Mouse (Mus musculus) midbrain, embryonic 12.5 days (tissue): ENCODE data around the gene Slc7a9. TPM values are rescaled to one million over a fixed set of nuclear protein-coding genes. Genes with fewer than 3 reads are reported as not detected.

Source experiments
- ATAC-seq: fragments of 200-750 bp; cut with Nextera tagmentation; 2 replicates; pipeline ENCODE4 v1.8.0; 2017; ENCODE audit warnings: low read depth, moderate TSS enrichment, moderate library complexity; ENCODE audit not compliant: low FRiP score
- H3K27ac ChIP-seq: fragments of 300-500 bp; sonication (generic); replicated peaks from 2 replicates; pipeline ENCODE4 v1.5.1; 2016; ENCODE audit warnings: mild to moderate bottlenecking
- H3K27me3 ChIP-seq: fragments of 300-500 bp; sonication (generic); 2 replicates; pipeline ENCODE4 v1.6.1; 2016; ENCODE audit warnings: mild to moderate bottlenecking
- H3K36me3 ChIP-seq: fragments of 300-500 bp; sonication (generic); 2 replicates; pipeline ENCODE4 v1.6.1; 2016
- H3K4me1 ChIP-seq: fragments of 300-500 bp; sonication (generic); 2 replicates; pipeline ENCODE4 v1.6.1; 2016
- H3K4me2 ChIP-seq: fragments of 300-500 bp; sonication (generic); replicated peaks from 2 replicates; pipeline ENCODE4 v1.6.1; 2016; ENCODE audit warnings: mild to moderate bottlenecking, moderate library complexity
- H3K4me3 ChIP-seq: fragments of 300-500 bp; sonication (generic); 2 replicates; pipeline ENCODE4 v1.5.1; 2016; ENCODE audit warnings: mild to moderate bottlenecking
- H3K9ac ChIP-seq: fragments of 300-500 bp; sonication (generic); replicated peaks from 2 replicates; pipeline ENCODE4 v1.6.1; 2016; ENCODE audit warnings: mild to moderate bottlenecking, moderate library complexity
- H3K9me3 ChIP-seq: fragments of 300-500 bp; sonication (generic); 2 replicates; pipeline ENCODE4 v1.6.1; 2016; ENCODE audit warnings: mild to moderate bottlenecking
- WGBS: fragments of 180-500 bp; shearing (Covaris S2); methylation state at CpG from one replicate; pipeline ENCODE4 v1.1.7; 2016; 5-methylcytosine and 5-hydroxymethylcytosine counted together
- polyA plus RNA-seq: library from polyadenylated mRNA; unstranded; fragments of >200 nt; fragmentation: Nextera tagmentation; extraction: Ambion mirVana; gene quantifications from 2 replicates; pipeline ENCODE4 v1.2.1, GENCODE M21; 2016

Gene Slc7a9
- polyA plus RNA-seq, 1 experiment from 2014 or later, result not detected

GRCm38 (mm10) chr7:35460971-35461370, 12.4 kb downstream of the Slc7a9 start:
- Histone ChIP-seq H3K27ac (no peak overlapping the region), H3K9ac (no peak overlapping the region), H3K27me3 (no peaks in the 10 kb centered on the region), H3K4me1 (no peaks in the 10 kb centered on the region), H3K9me3 (no peaks in the 10 kb centered on the region), H3K4me3 (no peak overlapping the region), H3K36me3 (no peaks in the 10 kb centered on the region), H3K4me2 (no peak overlapping the region)
- ATAC-seq, result no peak
- 92% methylated on average over 4 of the region's 4 CpGs for WGBS

- ATAC-seq, result no peak
- no peak overlapping the region for H3K27ac ChIP-seq
- no peaks in the 10 kb centered on the region for H3K4me1 ChIP-seq
- H3K4me3 ChIP-seq, result no peak overlapping the region
- no peaks in the 10 kb centered on the region for H3K27me3 ChIP-seq
- no peak overlapping the region for H3K9ac ChIP-seq
- no peaks in the 10 kb centered on the region for H3K9me3 ChIP-seq
- no peak overlapping the region for H3K4me2 ChIP-seq
- 95% methylated on average over 5 of the region's 5 CpGs for WGBS
- no peaks in the 10 kb centered on the region for H3K36me3 ChIP-seq
These were observed 16.4 kb downstream of the Slc7a9 start for GRCm38 (mm10) chr7:35465027-35465426.

DNA sequence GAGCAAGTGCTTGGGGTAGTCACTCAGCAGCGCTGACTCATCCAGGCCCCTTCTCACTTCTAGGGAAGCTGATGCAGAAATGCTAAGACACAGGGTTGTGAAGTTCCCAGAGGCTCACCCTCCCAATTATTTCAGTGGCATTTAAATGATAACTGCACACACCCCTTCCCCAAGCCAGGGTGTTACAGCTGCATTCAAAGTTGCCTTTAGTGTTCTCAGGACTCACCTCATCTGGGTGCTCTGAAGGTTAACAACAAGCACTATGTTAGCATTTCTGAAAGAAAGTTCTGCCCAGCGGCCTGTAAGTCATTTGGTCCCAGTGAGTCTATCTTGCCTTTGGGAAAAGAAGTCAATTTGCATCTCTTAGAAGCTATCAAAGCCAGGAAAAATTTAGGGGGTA, 19.3 kb downstream of the Slc7a9 start:
- no peak overlapping the region for H3K27ac ChIP-seq
- 79% methylated on average over 2 of the region's 2 CpGs for WGBS
- H3K36me3 ChIP-seq, result no peaks in the 10 kb centered on the region
- no peaks in the 10 kb centered on the region for H3K4me1 ChIP-seq
- H3K9me3 ChIP-seq, result no peaks in the 10 kb centered on the region
- H3K4me3 ChIP-seq, result no peak overlapping the region
- ATAC-seq, result no peak
- H3K9ac ChIP-seq, result no peak overlapping the region
- H3K27me3 ChIP-seq, result no peaks in the 10 kb centered on the region
- H3K4me2 ChIP-seq, result no peak overlapping the region

- Histone ChIP-seq H3K4me1 (no peaks in the 10 kb centered on the region), H3K27me3 (no peaks in the 10 kb centered on the region)
These were observed 22.2 kb downstream of the Slc7a9 start for GRCm38 (mm10) chr7:35470794-35471193.

DNA sequence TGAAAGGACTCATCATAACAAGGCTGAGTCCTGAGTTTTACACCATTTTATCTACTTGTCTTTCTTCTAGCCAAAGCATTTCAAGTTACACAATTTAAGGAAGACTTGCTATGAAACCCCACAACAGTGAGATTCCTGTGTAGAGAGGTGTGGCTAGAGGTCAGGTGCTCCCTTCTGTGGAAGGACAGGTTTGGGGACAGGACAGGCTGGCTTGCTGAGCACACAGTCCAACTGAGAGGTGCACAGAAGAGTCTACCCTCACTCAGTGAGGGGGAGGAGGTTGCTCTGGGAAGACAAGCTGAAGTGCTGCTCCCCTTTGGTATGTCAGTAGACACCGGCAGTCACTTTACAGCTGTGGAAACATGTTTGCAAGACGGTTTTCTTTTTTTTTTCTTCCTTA, 27.9 kb downstream of the Slc7a9 start:
- Histone ChIP-seq H3K4me2 (no peak overlapping the region), H3K4me3 (no peak overlapping the region), H3K27ac (no peak overlapping the region), H3K9me3 (no peaks in the 10 kb centered on the region), H3K27me3 (no peaks in the 10 kb centered on the region), H3K36me3 (no peaks in the 10 kb centered on the region), H3K9ac (no peak overlapping the region), H3K4me1 (no peaks in the 10 kb centered on the region)
- ATAC-seq, result no peak
- WGBS, result 80% methylated on average over 2 of the region's 2 CpGs

More at GRCm38 (mm10) chr7:35470794-35471193, 22.2 kb downstream of the Slc7a9 start:
- 48% methylated on average over 4 of the region's 4 CpGs for WGBS
- no peak overlapping the region for H3K4me2 ChIP-seq
- H3K4me3 ChIP-seq, result no peak overlapping the region
- no peak overlapping the region for H3K9ac ChIP-seq
- H3K9me3 ChIP-seq, result no peaks in the 10 kb centered on the region
- no peak overlapping the region for H3K27ac ChIP-seq
- no peak for ATAC-seq
- no peaks in the 10 kb centered on the region for H3K36me3 ChIP-seq

- H3K36me3 ChIP-seq, result no peaks in the 10 kb centered on the region
- no peaks in the 10 kb centered on the region for H3K9me3 ChIP-seq
- no peaks in the 10 kb centered on the region for H3K27me3 ChIP-seq
- H3K9ac ChIP-seq, result no peak overlapping the region
- H3K4me1 ChIP-seq, result no peaks in the 10 kb centered on the region
- no peak for ATAC-seq
- H3K4me2 ChIP-seq, result no peak overlapping the region
- 83% methylated on average over 2 of the region's 2 CpGs for WGBS
- H3K4me3 ChIP-seq, result no peak overlapping the region
- H3K27ac ChIP-seq, result no peak overlapping the region
These were observed 36.5 kb downstream of the Slc7a9 start for GRCm38 (mm10) chr7:35485126-35485525.

DNA sequence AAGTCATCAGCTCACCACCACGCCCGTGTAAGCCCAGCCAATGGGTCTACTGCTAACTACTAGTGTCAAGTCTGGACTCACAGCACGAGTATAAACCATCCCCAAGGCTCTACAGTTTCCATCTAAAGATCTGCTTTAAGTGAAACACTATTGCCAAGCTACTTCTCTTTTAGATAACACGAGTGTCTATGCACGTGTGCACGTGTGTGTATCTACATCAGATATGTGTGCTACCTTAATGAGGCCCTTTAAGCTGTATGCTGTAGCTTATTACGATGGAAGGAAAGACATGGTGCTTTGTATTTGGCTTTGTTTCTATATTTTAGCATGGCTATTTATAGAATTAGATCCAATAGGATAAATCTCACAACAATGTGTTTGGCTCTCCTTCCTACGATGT, 38.0 kb downstream of the Slc7a9 start:
- ATAC-seq, result no peak
- H3K9ac ChIP-seq, result no peak overlapping the region
- H3K4me1 ChIP-seq, result no peaks in the 10 kb centered on the region
- H3K36me3 ChIP-seq, result no peaks in the 10 kb centered on the region
- H3K4me3 ChIP-seq, result no peak overlapping the region
- no peak overlapping the region for H3K27ac ChIP-seq
- 90% methylated on average over 8 of the region's 8 CpGs for WGBS
- H3K9me3 ChIP-seq, result no peaks in the 10 kb centered on the region
- no peaks in the 10 kb centered on the region for H3K27me3 ChIP-seq
- no peak overlapping the region for H3K4me2 ChIP-seq

DNA sequence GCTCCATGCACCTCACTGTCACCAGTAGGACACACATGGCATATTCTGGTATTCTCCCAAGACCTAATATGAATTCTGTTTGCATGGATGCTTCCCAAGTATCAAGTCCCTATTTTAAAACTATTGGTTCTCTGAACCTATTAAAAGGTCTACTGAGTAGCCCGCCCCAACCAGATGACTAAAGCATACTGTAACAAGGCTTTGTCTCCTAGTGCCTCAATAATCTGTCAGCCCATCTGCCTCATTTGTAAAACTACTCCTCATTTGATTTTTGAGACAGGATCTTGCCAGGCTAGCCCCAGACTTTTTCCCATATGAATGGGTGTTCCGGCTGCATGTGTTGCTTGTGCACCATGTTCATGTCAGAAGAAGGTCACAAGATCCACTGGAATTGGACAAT, 41.6 kb downstream of the Slc7a9 start:
- Histone ChIP-seq H3K36me3 (no peaks in the 10 kb centered on the region), H3K4me1 (no peaks in the 10 kb centered on the region), H3K4me2 (no peak overlapping the region), H3K9me3 (no peaks in the 10 kb centered on the region), H3K4me3 (no peak overlapping the region), H3K9ac (no peak overlapping the region), H3K27ac (no peak overlapping the region), H3K27me3 (no peaks in the 10 kb centered on the region)
- WGBS, result 94% methylated on average over 2 of the region's 2 CpGs
- no peak for ATAC-seq

- WGBS, result 85% methylated on average over 1 of the region's 1 CpGs
- H3K27ac ChIP-seq, result no peak overlapping the region
- ATAC-seq, result no peak
- H3K9me3 ChIP-seq, result no peaks in the 10 kb centered on the region
- no peak overlapping the region for H3K4me3 ChIP-seq
- no peaks in the 10 kb centered on the region for H3K36me3 ChIP-seq
- H3K9ac ChIP-seq, result no peak overlapping the region
- H3K4me2 ChIP-seq, result no peak overlapping the region
- H3K4me1 ChIP-seq, result no peaks in the 10 kb centered on the region
- no peaks in the 10 kb centered on the region for H3K27me3 ChIP-seq
These were observed 42.4 kb downstream of the Slc7a9 start for GRCm38 (mm10) chr7:35491005-35491404.

DNA sequence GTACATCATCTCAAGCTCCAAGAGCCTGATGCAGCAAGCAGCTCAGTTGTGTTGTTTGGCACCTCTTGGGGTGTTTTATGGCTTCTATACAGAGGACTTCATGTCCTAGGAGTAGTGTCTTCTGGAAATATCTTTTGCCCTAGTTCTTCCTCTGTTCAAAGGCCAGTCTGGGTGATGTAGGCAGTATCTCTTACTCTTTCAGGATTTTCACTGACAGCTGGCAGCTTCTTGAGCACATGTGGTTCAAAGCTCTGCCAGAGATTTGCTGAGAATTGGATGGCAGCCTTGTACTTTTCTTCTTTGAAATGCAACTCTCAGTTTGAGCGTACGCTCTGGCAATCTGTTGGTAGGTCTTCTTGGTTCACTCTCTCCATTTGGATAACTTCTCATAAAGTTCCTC, 48.9 kb downstream of the Slc7a9 start:
- H3K4me3 ChIP-seq, result no peak overlapping the region

GRCm38 (mm10) chr7:35501995-35502394, 53.4 kb downstream of the Slc7a9 start:
- no peak overlapping the region for H3K4me2 ChIP-seq
- ATAC-seq, result no peak
- H3K27me3 ChIP-seq, result no peaks in the 10 kb centered on the region
- H3K27ac ChIP-seq, result no peak overlapping the region
- H3K9me3 ChIP-seq, result no peaks in the 10 kb centered on the region
- H3K36me3 ChIP-seq, result no peaks in the 10 kb centered on the region
- WGBS, result 25% methylated on average over 4 of the region's 4 CpGs
- H3K4me3 ChIP-seq, result no peak overlapping the region
- no peak overlapping the region for H3K9ac ChIP-seq
- no peaks in the 10 kb centered on the region for H3K4me1 ChIP-seq

More for the DNA sequence above, 48.9 kb downstream of the Slc7a9 start:
- no peaks in the 10 kb centered on the region for H3K36me3 ChIP-seq
- no peaks in the 10 kb centered on the region for H3K4me1 ChIP-seq
- no peaks in the 10 kb centered on the region for H3K9me3 ChIP-seq
- H3K4me2 ChIP-seq, result no peak overlapping the region
- H3K27me3 ChIP-seq, result no peaks in the 10 kb centered on the region
- WGBS, result 91% methylated on average over 2 of the region's 2 CpGs
- no peak for ATAC-seq
- H3K9ac ChIP-seq, result no peak overlapping the region
- H3K27ac ChIP-seq, result no peak overlapping the region
